Mouse (Mus musculus): ENCODE results near the gene Rad51d.

- TF ChIP-seq CTCF (IDR thresholded peaks at IDR 0.05; ENCODE audit: low read depth) (no peak), EP300 (optimal IDR thresholded peaks at IDR 0.05) (no peak)
Observed at GRCm38 (mm10) chr11:82863488-82863931, 26.9 kb downstream of the Rad51d start.
